Mouse (Mus musculus) c-Kit-positive CD71-negative TER-119-negative erythroid progenitor cells, embryonic 14.5 days (primary cell): ENCODE measurements around the gene Ttc29.

Experiments used
- DNase-seq: peaks from one replicate; pipeline ENCODE4 v3.0.0-alpha.2; 2013; ENCODE audit warnings: low read depth

Ttc29 gene

DNA sequence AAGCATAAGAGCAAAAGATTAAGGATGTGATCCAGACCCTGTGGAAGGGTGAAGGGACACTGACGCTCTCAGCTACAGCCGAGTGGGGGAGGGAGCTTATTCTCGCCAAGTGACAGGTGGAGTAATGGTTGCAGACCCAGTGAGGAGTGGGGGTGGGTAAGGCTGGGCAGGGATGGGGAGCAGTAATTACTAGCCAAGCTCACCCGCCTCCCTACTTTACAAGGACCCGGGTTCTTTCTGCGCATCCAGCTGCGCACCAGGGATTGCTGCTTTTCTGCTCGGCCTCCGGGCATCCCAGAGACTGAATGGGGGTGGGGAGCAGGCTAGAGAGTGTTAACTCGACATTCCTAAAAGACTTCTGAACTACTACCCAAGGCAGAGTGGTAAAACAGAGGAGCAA, 213.4 kb downstream of the Ttc29 start:
- no peak for DNase-seq

DNA sequence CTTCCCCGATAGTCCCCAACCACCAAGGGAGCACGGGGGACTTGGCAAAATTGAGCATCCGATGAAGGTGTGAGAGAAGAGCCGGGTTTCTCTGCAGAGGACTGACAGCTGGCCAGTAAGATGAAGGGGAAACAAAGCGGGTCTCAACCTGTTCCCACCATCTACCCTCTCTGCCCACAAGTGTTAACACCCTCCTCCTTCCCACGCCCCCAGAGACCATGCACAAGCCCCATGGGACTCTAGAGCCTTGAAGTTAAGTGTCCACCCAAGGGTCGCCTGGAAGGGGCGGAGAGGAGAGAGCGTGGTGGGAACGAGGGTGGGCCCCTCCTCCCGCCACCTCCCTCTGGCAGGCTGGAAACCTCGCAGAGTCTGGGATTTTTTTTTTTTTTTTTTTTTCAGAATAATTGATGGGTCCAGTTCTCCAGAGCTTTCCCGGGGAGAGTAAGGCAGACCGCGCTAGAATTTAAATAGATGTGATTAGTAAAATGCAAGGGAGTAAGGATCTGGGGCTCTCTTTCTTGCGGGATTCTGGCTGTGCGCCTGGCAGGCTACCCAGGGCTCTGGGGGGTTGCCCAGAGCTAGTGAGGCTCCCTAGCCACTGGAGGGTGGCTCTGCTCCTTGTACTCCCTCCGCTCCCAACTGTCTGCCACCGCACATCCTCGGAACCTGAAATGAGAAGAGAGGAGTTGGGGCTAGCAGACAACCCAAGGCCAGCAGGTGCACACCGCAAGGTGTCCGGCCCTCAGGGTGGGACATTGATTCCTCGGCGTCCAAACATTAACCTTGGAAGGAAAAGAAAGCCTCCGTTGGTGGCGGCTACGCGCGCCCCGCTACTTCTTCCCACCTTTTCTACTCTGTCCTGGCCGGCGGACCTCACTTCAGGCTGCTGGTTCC, 214.0 kb downstream of the Ttc29 start:
- DNase-seq, result no peak

DNA sequence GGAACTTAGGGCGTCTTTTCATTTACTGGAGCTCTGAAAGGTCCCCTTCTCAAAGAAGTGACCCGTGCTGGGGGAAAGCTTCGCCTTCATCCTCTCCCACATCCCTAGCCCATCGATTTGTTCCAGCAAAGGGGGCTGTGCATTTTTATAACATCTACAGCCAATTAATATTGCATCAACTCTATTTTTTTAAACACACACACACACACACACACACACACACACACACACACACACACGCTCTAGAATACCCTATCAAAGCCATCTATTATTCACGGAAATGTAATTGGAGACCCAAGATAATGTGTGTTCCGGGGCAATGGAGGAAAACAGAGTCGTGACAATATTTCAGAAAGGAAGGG, 214.7 kb downstream of the Ttc29 start:
- no peak for DNase-seq

DNA sequence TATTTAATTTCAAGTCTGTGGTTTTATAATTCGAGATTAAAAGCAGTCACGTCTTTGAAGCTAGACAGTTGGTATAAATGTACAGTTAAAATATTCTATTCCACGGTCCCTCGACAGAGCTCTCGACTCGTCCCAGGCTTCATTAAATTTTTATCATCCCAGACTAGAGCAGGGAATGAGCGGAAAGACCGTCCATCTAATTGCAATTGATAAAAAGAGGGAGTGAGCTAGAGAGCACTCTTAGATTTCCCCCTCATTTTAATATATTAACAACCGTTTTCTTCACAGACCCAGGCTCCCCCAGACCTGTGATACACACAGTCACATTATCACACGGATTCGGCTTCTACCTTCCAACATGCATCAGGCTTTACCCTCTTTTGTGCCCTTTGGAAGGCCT, 215.1 kb downstream of the Ttc29 start:
- DNase-seq, result no peak

DNA sequence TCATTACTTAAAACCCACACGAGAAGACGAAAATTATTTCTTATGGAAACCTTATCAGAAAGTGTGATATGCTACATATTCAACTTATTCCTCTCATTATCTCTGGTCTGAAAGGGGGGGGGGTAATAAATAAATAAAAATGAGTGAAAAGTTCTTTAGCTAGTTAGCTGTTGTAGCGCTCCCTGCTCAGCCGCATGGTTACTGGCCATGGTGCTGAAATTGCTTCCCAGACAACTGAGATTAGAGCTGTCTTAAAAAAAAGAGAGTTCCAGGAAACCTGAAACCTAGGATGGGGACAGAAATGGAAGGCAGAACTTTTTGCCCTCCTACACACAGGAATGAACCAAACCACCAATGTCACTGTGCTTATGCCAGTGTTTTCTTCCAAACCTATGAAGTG, 218.3 kb downstream of the Ttc29 start:
- peak; percentile 31 for DNase-seq

DNA sequence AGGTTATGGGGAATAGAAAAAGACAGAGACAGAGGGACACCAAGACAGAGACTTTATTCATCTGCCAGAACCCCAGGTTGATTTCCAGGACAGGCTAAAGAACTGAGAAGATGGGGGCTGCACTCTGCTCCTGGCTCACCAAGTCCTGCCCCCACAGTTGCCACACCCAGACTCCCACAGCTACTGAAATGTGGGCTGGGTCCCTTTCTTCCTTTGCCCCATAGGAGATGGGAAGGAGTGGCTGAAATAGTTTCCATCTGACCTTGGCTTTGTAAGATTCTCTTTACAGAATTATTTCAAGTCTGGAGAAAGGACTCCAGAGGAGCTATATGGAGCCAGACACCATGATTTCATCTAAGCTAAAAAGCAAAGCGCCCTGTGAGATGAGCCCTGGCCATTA, 219.4 kb downstream of the Ttc29 start:
- no peak for DNase-seq

DNA sequence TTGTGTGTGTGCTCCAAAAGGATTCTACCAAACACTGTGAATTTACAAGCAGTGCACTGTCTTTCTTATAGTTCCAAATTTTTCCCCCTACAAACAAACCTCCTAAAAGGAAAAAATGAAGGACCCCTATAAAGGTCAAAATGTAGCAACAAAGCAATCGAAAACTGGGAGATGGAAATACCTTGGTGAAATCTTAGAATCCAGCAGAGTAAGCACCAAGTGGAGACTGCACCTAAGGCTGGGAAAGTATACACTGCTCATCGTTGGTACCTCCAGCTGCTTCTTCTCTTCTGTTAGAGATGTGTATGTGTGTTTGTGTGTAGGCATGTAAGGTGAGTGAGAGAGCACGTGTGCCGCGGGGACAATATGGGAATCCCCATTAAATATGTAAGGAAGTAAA, 220.2 kb downstream of the Ttc29 start:
- DNase-seq, result no peak

DNA sequence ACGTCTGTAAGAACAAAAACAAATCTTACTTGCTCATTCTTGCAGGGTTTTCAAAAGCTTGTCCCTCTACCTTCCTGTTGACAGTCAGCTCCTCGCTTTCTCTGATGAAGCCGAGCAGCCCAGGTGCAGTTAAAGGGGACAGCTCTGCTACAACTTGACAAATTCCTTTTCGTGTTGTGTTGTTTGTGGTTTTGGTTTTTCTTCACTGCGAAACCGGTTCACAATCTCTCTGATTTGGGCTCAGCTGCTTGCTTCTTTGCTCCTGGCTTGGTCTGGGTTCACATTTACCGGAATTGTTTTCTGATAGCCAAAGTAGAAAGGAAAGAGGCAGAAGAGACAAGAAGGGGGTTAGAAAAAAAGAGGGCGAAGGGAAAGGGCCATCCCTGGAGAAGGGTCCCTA, 221.2 kb downstream of the Ttc29 start:
- no peak for DNase-seq

DNA sequence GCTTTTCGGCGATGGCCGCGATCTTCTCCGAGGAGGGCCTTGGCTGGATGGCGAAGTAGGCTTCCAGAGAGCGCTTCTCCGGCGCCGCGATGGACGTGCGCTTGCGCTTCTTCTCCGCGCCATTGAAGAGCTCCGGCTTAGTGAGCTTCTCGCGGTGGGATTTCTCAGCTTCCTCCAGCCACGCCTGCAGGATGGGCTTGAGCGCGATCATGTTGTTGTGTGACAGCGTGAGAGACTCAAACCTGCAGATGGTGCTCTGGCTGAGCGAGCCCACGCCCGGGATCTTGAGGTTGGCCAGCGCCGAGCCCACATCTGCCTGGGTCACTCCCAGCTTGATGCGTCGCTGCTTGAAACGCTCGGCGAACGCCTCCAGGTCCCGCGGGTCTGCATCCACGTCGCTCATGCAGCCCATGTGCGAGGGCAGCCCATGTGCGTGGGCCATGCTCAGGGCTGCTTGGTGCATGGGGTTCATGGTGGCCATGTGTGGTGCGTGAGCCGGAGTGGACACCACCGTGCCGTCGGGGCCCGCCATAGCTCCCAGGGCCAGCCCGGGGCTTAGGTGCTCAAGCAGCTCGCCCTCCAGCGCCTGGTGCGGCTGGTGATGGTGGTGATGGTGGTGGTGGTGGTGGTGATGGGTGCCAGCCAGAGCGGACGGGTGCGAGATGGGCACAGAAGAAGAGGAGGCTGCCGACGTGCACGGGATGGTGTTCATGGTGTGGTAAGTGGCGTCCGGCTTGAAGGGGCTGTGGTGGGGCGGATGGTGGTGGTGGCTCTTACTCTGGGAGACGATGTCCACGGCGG, 221.9 kb downstream of the Ttc29 start:
- no peak for DNase-seq

DNA sequence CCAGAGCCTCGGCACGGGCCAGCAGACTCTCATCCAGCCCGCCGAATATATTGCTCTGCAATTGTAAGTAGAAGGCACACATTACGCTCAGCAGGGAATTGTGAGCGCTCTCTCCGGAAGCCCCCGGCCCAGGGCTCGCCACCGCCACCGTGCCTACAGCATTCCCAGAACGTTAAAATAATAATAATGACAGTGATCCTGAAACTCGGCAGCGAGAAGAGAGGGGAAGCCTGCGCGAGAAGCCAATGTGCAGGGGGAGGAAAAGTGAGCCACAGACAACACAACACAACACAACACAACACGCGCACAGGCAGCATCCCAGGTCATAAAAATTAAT, 222.5 kb downstream of the Ttc29 start:
- no peak for DNase-seq

DNA sequence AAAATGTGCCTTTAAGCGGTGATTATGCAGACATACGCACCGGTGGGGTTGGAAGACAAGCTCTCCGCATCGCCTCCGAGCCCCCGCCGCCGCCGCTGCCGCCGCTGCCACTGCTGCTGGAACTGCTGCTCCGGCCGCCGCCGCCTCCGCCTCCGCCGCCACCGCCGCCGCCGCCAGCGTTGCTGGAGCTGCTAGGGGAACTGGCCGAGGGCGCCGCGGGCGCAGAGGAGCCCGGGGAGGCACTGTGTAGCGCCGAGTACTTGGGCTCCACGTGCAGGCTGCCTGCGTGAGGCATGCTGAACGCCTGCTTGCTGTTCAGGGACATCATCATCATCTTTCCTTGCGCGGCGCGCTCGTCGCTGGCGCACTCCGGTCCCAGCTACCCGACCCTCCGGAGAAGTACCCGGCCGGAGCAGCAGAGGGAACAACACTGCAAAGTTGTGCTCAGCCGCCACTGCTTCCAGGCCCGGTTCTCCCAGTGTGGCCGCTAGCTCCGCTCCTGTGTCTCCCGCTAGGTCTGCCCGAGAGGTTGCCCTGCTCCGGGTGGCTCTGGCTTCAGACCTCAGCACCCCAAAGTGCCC, 223.1 kb downstream of the Ttc29 start, which contains the start of gene Pou4f2:
TSS of gene Pou4f2 (minus strand) at position 575 of the 581 bp plus-strand sequence.
- DNase-seq, result peak; percentile 18

DNA sequence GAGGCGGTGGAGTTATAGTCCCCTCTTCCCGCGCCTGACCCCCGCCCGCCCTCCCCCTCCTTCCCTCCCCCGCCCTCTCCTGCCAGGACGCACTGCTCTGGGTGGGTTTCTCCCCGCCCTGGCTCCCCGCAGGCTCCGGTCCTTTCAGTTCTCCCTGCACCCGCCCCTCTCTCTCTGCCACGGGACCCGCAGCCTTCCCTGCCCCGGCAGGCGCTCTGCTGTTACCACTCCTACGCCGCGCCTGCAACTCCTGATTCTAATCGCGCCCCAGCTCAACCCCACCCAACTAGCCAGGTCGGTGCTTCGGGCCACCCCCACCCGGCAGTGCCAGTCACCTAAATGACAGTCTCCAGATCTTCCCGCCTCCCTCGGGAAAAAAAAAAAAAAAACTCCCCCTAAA, 223.6 kb downstream of the Ttc29 start:
- no peak for DNase-seq

DNA sequence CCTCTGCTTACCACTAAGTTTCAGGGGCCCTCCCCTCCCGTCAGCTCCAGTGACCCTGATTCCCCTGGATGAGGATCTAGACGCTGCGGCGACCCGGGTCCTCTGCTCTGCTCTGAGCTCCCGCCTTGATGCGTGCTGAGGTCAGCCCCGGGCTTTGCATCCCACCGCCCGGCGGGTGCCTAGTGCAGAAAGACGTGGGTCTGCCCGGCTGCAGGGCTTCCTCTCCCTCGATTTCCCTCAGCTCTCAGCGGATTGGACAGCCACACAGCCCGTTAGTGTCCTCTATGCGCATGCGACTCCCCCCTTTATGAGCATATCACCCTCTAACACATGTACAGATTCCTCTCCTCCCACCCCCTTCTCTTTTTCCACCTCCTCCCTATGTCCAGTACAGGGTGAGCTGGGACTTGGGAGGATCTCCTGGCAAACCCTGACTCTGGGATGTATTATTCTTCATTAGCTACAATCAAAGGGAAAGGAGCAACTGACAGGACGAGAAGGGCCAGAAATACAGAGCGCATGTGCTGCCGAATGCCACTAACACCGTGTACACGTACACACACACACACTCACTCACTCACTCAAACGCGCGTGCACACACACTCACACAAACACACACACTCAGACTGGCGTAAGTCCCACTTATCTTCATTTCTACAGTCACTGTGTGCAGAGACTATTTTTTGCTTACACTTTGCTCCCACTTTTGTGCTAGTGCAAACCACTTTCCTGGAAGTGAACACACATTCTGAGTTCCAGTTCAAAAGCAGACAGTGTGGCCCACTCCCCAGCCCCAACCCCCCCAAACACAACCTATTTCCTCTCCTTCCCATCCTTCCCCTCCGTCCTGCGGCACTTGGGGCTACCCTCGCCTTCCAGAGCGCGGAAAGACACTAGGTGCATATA, 224.3 kb downstream of the Ttc29 start:
- no peak for DNase-seq

DNA sequence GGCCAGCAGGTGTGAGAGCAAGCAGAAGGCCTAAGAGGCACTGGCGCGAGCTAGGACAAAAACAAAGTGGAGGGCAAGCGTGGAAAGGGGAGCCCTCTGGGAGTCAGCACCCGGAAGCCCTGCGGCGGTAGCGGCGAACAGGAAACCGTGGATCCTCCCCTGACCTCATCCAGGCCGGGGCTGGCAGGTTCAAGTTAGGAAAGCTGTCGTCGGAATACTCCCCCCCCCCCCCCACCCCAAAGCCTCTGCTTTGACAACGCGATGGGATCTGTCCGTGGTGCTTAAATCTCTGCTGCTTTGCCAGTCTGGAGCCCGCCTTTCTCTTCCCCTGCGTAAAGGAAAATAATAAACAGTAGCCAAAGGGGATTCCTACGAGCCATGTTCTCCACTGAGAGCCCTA, 225.0 kb downstream of the Ttc29 start:
- peak; percentile 31 for DNase-seq

DNA sequence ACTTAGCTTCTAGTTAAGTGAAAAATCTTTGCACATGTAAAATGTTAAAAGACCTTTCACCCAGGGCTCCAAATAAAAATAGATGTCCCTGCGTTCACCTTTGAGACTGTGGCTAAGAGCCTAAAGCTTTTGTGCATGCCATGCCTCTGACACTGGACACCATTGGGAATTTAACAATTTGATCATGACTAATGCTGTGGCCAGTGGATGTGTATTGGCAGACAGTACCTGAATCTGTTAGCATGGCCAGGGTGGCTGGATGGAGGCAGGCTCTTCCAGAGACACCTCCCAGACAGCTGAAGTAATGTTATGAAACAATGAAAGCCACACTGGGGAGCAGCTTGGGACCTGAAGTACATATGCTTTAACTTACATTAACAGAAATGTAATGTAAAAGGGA, 229.7 kb downstream of the Ttc29 start:
- no peak for DNase-seq
